Mouse (Mus musculus) ovary, adult 18-20 months (tissue): ENCODE results near the gene Mutyh.

ENCODE experiments used
- DNase-seq: peaks from one replicate; pipeline ENCODE4 v3.0.0; 2022; ENCODE audit warnings: low spot score, mixed read lengths

Mutyh gene

GRCm38 (mm10) chr4:116807197-116808129, at the start of gene Mutyh, which contains the start of gene Toe1:
TSS of gene Mutyh (plus strand) at chr4:116807723.
TSS of gene Toe1 (minus strand) at chr4:116807640.
- peak; percentile 94 for DNase-seq

- DNase-seq: no peak
These were observed 45.6 kb upstream of the Mutyh start for GRCm38 (mm10) chr4:116761914-116762313.

GRCm38 (mm10) chr4:116764001-116764400, 43.5 kb upstream of the Mutyh start:
- no peak for DNase-seq

- DNase-seq: no peak
These were observed 39.0 kb upstream of the Mutyh start for GRCm38 (mm10) chr4:116768510-116768909.

GRCm38 (mm10) chr4:116769060-116769459, 38.5 kb upstream of the Mutyh start:
- no peak for DNase-seq

GRCm38 (mm10) chr4:116776391-116776790, 31.1 kb upstream of the Mutyh start:
- DNase-seq: no peak

- DNase-seq: no peak
These were observed 30.4 kb upstream of the Mutyh start for GRCm38 (mm10) chr4:116777079-116777478.

- DNase-seq: no peak
These were observed 27.0 kb upstream of the Mutyh start for GRCm38 (mm10) chr4:116780541-116780940.

GRCm38 (mm10) chr4:116781366-116781765, 26.2 kb upstream of the Mutyh start:
- DNase-seq: no peak

GRCm38 (mm10) chr4:116782171-116782570, 25.4 kb upstream of the Mutyh start:
- no peak for DNase-seq

GRCm38 (mm10) chr4:116786587-116786986, 20.9 kb upstream of the Mutyh start:
- no peak for DNase-seq

GRCm38 (mm10) chr4:116787985-116788760, 19.4 kb upstream of the Mutyh start:
- DNase-seq: no peak

GRCm38 (mm10) chr4:116788956-116789355, 18.6 kb upstream of the Mutyh start:
- DNase-seq: peak; percentile 41

GRCm38 (mm10) chr4:116792453-116792852, 15.1 kb upstream of the Mutyh start:
- DNase-seq: no peak

- DNase-seq: no peak
These were observed 13.2 kb upstream of the Mutyh start for GRCm38 (mm10) chr4:116794273-116794672.

- DNase-seq: no peak
These were observed 10.9 kb upstream of the Mutyh start for GRCm38 (mm10) chr4:116796442-116797110.

GRCm38 (mm10) chr4:116799901-116800300, 7.6 kb upstream of the Mutyh start:
- no peak for DNase-seq

- DNase-seq: no peak
These were observed 3.5 kb downstream of the Mutyh start for GRCm38 (mm10) chr4:116811012-116811411.

- no peak for DNase-seq
These were observed 7.8 kb downstream of the Mutyh start for GRCm38 (mm10) chr4:116815276-116815675.

- DNase-seq: no peak
These were observed 10.0 kb downstream of the Mutyh start for GRCm38 (mm10) chr4:116817486-116817885.

GRCm38 (mm10) chr4:116819968-116820901, 12.7 kb downstream of the Mutyh start:
- no peak for DNase-seq
